Mouse (Mus musculus) retina, postnatal 7 days (tissue): ENCODE data around the gene Rftn1.

Source experiments
- DNase-seq: peaks from one replicate; pipeline ENCODE4 v3.0.0-alpha.2; 2012; ENCODE audit warnings: low read depth, low spot score

Rftn1 gene

DNA sequence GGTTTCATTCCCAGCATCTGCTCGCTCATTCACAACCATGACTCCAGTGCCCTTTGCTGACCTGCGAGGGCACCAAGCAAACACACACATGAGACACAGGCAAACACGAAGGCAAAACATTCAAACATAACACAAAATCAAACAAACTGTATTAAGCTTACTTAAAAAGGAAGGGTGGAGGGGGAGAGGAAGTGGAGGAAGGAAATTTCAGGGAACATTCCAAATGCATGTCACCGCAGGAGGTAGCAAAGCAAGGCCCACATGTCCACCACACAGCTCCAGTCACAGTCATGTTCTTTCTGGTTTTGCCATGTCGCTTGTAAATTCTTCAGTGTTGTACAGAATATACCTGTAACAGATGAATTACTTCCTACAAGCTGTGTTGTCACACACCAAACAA, 207.0 kb downstream of the Rftn1 start:
- DNase-seq, result no peak

DNA sequence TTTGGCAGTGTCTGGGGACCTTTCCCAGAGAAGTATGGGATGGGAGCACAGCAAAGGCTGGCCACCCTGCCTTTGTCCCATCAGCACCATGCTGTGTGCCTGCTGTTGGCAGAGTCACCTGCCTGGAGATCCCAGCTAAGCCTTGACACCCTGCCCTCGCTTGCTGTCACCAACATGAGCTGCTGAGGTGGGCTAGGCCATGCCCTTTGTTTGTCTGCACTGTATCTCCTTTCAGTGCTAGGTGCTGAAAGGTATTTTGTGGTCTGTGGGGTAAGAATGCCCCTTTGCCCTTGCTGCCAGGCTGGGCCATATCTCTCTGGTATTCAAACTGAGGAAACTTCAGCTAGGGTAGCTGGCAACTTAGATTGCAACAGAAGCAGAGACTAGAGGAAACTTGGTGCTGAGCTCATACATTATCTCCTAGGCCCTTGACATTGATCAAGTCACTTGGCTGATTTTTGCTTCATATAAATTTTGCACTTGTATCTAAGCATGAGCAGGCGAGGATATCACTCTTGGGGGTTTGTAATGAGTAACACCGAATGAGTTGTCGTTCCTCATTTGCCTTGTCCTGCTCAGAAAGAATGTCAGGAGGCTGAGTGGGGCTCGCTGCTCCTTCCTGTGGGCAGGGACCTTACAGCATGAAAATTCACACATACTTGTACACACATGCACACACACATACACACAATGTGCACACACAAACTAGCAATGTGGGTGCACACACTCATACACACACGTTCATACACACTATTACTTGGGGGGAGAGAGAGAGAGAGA, 207.7 kb downstream of the Rftn1 start:
- DNase-seq, result no peak

DNA sequence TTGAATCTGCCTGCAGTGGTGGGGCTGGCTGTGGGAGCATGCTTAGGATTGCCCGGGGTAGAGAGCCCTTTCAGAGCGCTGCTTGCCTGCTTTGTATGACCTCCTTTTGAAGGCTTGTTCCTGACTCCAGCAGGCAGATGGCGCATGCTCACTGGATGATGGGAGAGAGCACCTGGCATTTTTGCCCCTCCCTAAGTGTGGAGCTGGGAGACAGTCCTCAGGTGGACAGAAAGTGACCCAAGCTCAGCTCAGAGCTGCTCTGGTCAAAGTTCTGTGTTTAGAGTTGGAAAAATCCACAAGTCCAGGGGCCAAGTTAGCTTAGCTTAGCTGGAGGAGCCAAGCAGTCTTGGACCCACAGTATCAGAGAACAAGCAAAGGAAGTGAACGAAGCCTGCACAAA, 208.9 kb downstream of the Rftn1 start:
- no peak for DNase-seq

DNA sequence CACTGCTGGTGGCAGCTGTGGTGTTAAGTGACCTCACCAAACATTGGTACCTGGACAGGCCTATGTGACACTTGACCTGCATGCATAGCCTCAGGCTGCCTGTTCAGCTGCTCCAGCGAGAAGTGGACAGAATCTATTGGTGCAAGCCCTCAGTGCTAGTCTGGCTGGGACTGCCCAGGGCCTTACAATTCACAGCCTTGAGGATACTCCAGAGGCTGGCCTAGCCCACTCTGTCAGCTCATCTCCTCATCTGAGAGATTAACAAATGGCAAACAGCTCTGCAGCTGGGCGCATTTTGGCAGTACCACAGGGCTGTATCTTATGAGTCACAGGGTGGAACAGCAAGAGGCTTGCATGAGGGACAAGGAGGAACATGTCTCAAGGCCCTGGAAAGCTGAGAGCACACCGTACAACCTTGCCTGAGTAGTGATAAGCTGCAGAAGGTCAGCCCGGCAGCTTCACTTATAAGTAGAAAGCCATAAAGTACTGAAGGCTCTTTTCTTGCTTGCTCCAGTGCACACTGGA, 210.7 kb downstream of the Rftn1 start:
- no peak for DNase-seq

DNA sequence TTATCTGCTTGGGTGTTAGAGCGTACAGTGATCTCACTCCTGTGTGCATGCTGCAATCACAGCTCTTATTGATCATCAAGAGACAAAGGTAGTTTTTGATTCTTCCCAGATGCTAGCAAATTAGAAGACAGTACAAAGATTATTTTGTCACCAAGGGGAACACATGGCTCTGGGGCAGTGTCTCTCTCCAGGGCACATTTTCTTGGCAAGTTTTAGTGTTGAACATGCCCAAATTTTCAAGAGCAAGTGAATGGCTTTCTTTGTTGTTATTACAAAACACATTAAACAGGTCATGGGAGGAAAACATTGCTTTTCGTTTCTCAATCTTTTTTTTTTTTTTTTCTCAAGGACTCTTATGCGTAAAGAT, 213.1 kb downstream of the Rftn1 start:
- no peak for DNase-seq

DNA sequence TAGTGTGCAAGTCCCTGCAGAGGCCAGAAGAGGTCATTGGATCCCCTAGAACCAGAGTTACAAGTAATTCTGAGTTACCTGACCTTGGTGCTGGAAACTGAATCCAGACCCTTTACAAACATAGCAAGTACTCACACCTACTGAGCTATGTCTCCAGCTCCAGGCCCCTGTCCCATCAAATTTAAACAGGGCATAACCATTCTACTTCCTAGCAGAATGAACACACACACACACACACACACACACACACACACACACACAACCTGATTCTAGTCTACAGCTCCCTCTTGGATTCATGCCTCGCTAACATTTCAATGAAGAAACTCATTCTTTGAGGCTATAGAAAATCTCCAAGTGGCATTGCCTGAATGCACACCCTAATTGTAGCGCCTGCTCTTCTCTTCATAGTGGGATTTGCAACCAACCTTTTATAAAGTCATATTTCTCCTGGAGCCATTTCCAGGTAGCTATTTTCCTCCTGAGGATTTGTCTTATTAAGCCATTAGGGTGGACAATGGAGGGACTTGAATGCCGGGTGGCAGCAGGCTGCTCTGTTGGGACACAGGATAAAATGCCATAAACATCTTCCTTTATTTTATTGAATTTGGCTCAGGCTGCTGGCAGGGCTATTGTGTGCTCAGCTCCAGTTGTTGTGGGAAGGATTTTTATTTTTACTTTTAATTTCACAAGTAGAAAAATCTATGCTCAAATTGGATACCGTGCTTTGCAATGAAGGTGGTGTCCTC, 213.6 kb downstream of the Rftn1 start:
- DNase-seq, result no peak

DNA sequence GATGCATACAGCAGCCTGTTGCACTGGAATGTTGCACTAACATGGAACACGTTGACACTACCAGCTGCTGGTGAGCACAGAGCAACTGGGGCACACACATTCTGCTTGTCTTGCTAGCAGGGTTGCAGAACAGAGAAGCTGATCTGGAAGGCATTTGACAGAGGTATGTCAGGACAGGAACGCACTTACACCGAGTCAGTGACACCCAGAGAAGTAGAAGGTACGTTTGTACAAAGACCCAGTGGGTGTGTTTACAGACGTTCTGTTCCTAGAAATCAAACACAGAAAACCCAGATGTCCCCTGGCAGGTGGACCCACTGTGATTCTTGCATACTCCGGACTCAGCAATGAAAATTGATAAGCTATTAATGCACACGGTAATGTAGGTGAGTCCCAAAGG, 215.0 kb downstream of the Rftn1 start:
- no peak for DNase-seq

DNA sequence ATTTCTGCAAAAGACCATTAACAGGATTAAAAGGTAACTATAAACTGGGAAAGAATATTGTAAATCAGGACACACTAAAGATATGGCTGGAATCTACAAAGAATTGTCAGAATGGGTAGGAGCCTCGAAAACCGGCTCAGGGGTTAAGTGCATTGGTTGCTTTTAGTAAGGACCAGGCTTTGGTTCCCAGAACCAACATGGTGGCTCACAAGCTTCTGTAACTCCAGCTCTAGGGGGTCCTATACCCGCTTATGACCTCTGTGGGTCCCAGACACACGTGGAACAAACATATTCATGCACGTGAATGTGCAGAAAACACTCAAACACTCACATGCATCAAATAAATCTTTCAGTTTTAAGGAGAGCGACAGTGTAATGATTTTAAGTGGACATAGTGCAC, 215.5 kb downstream of the Rftn1 start:
- no peak for DNase-seq

DNA sequence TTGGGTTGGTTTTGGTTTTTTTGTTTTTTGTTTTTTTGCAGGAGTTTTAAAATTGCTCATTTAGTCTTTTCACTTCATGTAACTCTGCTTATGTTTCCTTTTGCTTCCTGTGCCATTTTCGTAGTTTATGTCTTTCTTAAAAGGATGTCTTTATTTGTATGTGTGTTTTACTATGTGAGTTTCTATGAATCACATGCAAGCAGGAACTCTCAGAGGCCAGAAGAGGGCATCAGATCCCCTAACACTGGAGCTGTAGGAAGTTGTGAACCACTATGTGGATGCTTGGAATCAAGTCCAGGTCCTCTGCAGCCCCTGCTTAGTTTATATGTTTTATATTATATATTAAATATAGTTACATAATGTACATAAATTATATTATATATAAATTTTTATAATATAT, 218.3 kb downstream of the Rftn1 start:
- DNase-seq, result no peak

DNA sequence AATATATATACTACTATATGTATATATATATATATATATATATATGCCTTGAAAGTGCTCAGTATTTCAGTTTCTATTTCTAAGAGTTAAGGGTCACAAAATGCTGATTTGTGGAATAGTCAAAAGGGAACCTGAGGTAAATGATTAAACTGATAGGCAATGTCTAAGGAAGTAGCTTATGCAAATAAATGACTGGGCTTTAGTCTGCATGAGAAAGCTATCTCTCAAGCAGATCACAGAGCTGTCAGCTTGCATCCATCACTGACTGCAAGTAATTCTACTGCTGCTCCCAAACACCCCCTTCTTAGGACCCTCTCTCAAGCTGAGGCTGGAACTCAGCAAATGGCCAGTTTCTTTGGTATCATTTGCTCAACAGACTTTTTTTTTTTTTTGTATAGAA, 219.4 kb downstream of the Rftn1 start:
- DNase-seq, result no peak

DNA sequence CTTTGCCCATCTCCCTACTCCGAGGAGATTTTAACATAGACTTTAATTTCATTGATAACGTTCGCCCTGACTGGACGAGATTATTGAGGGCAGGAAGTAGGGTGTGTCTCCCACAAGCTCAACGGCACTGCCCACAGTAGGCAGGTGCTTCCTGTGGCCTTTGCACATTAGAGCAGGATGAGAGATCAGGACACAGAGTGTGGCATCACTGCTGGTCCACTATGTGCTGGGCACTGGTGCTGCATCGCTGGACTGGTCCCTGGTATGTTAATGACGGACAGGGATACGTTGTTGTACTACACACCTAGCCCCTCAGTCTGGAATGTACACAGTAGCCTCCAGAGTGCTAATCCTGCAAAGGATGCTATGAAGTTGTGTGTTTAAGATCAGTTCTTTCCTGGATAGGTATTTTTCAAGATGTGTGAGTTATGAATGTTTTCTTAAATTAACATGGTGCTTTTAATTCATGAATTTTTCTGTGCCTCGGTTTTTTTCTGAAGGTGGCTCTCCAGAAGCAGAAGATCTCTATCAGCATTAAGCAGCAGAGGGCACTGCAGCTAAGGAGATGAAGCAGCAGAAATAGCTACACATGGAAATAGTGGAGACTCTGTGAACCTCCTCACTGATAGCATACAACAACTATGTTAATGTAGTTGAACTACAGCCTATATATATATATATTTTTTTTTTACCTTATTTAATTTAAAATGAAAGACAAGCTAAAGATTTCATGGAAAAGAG, 221.8 kb downstream of the Rftn1 start:
- DNase-seq, result peak; percentile 46

DNA sequence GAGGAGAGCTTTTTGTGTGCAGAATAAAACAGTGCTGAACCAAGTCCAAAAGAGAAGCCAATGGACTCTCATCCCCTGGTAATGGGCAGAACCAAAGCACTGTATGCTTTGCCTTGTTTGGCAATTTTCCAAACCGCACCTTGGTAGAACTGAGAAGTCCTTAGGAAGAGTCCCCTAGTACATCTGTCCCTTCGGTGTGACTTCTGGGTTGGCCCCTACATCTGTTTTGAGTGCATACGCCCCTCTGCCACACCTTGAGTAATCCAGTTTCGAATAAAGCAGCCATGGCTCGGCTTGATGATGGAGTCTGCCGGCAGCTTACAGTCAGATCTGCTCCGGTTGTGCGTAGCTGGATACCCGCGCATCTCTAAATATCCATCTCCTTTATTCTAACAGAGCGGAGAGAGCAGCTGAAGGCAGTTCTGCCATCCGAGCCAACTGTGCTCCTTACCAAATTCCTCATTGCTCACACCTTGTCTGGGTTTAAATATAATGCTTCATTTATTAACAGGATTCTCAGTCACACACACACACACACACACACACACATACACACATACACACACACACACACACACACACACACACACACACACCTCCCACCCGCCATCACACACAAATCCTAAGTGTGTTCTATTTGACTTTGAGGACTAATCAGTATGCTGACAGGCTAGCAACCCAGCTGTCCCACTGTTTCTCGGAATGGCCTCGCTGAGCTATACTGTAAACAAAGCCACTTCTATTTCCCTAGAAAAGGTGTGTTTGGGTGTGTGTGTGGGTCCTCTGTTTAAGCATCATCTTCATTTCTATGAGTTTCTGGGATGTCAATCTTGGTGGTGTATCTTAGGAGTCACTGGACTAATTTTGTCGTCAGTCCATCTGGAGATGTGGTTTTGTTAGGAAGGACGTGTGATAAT, 224.4 kb downstream of the Rftn1 start:
- no peak for DNase-seq

DNA sequence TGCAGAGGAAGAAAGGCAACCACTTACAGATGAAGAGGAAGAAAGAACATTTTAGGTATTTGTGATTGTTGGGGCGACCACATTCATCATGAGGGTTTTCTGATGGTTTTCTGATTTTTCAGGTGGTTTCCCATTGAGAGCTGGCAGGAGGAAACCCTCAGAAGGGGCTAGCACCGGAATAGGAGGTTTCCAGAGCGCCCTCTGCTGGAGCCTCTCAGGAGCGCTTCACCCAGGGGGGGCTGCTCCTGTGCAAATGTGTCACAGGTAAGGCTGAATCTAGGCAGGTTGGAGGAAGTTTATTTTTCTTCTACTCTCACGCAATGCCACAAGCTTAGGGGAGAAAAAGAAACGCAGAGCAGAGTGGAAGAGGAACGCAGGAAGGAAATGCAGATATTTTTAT, 225.4 kb downstream of the Rftn1 start:
- no peak for DNase-seq

DNA sequence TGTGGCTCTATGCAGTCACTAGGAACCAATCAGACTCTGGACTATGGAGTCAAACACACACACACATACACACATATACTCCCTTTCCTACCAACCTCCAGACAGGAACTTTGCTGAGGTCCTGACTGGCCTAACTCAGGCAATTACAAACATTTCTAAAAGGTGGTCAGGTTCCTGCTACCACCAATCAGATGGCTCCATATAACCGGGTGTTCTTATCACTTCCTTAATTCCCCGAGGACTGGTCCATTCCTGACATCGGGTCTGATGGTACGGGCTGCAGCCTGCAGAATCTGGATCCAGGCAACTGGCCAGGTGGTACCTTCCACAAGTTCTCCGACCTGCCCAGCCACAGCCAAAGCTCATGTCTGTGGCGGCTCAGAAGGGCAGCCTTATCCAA, 226.0 kb downstream of the Rftn1 start:
- no peak for DNase-seq

DNA sequence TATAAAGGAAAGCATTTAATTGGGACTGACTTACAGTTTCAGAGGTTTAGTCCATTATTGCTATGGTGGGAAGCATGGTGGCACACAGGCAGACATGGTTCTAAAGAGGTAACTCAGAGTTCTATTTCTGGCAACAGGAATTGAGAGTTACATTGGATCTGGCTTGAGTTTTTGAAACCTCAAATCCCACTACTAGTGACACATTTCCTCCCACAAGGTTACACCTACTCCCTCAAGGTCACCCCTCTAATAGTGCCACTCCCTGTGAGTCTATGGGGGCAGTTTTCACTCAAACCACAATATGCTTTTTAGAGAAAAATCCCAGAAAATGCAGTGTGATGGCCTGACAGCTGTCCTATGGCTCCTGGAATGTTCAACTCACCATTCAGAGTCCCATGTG, 231.5 kb downstream of the Rftn1 start:
- no peak for DNase-seq

DNA sequence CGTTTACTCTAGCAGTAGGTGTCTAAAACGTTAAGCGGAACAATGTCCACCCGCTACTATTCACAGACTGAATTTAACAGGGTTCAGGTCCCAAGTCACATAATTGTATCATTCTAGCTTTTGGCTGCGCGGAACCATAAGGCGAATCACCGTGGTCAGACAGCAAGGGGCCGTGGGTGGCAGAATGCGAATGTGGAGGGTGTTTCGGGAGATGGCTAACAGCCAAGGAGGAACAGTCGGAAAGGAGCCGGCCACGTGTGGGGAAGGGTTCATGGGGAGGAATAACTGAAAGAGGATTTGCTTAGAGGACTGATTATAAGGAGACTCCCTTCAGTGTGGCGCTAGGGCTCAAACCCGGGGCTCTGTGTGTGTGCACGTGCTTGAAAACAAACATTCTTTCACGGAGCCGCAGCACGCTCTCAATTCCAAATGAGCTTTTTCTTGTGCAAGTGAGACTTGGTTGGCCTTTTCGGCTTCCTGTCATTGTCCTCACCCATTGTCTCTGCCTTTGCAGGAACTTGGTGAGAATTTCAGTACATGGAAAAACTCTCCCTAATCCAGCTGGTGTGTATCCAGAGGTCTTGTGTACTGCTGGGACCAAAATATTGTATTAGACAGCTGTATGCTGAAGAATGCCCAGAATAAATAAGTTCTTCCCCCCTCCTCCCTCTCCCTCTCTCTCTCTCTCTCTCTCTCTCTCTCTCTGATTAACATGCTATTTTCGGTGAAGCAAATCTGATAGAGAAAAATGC, 238.4 kb downstream of the Rftn1 start:
- DNase-seq, result no peak

DNA sequence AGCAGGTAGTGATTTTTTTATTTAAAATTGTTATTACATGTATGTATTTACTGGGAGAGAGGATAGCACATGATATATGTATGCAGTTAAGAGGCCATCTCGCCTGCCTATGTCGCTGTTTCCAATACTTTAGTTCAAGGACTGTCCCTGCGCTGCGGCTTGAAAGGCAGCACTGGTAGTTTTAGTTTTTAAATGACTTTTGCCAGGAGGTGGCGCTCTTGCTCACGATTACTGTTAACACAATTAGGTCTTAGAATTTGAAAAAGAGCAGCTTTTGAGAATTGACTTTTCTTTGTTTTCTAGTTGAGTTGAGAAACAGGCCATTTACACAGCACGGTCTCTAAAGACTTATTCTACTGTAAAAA, 239.0 kb downstream of the Rftn1 start:
- DNase-seq, result peak; percentile 61

DNA sequence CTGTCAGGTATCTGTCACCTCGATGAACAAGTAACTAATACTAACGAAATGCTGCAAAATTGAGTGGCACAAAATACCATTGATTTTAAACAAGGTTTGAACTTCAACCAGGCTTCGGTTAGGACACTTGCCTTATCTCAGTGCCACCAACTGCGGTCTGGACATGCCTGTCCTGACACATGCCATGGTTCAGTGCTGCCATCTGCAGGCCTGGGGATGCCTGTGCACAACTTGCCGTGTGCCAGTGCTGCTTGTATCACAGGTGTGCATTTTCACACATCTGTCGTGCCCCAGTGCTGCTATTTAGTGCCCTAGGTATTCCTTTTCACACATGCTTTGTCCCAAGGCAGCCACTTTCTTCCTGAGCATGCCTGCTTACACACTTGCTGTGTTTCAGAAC, 247.8 kb downstream of the Rftn1 start:
- DNase-seq, result no peak
